Mouse (Mus musculus): ENCODE data around the gene Dnph1. TPM values are rescaled to one million over a fixed set of nuclear protein-coding genes. Genes with fewer than 3 reads are reported as not detected.
A peak's percentile ranks its signal among the peaks of the same experiment; 100 is the strongest.

Dnph1 gene
- polyA plus RNA-seq, 1 experiment, result 11.5 TPM

GRCm38 (mm10) chr17:46460673-46461072, 35.8 kb upstream of the Dnph1 start:
- 2% methylated on average over 32 of the region's 32 CpGs for WGBS
- Histone ChIP-seq H3K27ac (ENCODE audit: control insufficient read depth, insufficient read depth, low read depth, low read length, poor library complexity) (no peak overlapping the region), H3K4me3 (replicated peaks; ENCODE audit: control insufficient read depth, low read depth, low read length) (no peak overlapping the region), H3K4me1 (ENCODE audit: control insufficient read depth, insufficient read depth, low read length) (no peaks in the 10 kb centered on the region)
- TF ChIP-seq CTCF (IDR thresholded peaks at IDR 0.05; ENCODE audit: control insufficient read depth, insufficient read depth, low read length) (no peak), POLR2A (IDR thresholded peaks at IDR 0.05; ENCODE audit: borderline replicate concordance, control insufficient read depth, low read depth, low read length) (no peak)

GRCm38 (mm10) chr17:46461347-46461746, 35.2 kb upstream of the Dnph1 start:
- H3K4me1 ChIP-seq (ENCODE audit: control insufficient read depth, insufficient read depth, low read length), result no peaks in the 10 kb centered on the region
- WGBS, result 6% methylated on average over 8 of the region's 8 CpGs
- no peak overlapping the region for H3K4me3 ChIP-seq (replicated peaks; ENCODE audit: control insufficient read depth, low read depth, low read length)
- H3K27ac ChIP-seq (ENCODE audit: control insufficient read depth, insufficient read depth, low read depth, low read length, poor library complexity), result no peak overlapping the region
- TF ChIP-seq CTCF (IDR thresholded peaks at IDR 0.05; ENCODE audit: control insufficient read depth, insufficient read depth, low read length), result no peak
- TF ChIP-seq POLR2A (IDR thresholded peaks at IDR 0.05; ENCODE audit: borderline replicate concordance, control insufficient read depth, low read depth, low read length), result no peak

- 87% methylated on average over 5 of the region's 5 CpGs for WGBS
- H3K4me3 ChIP-seq (replicated peaks; ENCODE audit: control insufficient read depth, low read depth, low read length), result no peak overlapping the region
- TF ChIP-seq POLR2A (IDR thresholded peaks at IDR 0.05; ENCODE audit: borderline replicate concordance, control insufficient read depth, low read depth, low read length), result no peak
- TF ChIP-seq CTCF (IDR thresholded peaks at IDR 0.05; ENCODE audit: control insufficient read depth, insufficient read depth, low read length), result no peak
- H3K27ac ChIP-seq (ENCODE audit: control insufficient read depth, insufficient read depth, low read depth, low read length, poor library complexity), result no peak overlapping the region
- H3K4me1 ChIP-seq (ENCODE audit: control insufficient read depth, insufficient read depth, low read length), result no peaks in the 10 kb centered on the region
Measured at GRCm38 (mm10) chr17:46462226-46462625, 34.3 kb upstream of the Dnph1 start.

- no peak overlapping the region for H3K4me3 ChIP-seq (replicated peaks; ENCODE audit: control insufficient read depth, low read depth, low read length)
- no peaks in the 10 kb centered on the region for H3K4me1 ChIP-seq (ENCODE audit: control insufficient read depth, insufficient read depth, low read length)
- TF ChIP-seq CTCF (IDR thresholded peaks at IDR 0.05; ENCODE audit: control insufficient read depth, insufficient read depth, low read length) (no peak), POLR2A (IDR thresholded peaks at IDR 0.05; ENCODE audit: borderline replicate concordance, control insufficient read depth, low read depth, low read length) (no peak)
- H3K27ac ChIP-seq (ENCODE audit: control insufficient read depth, insufficient read depth, low read depth, low read length, poor library complexity), result no peak overlapping the region
- 79% methylated on average over 9 of the region's 9 CpGs for WGBS
Measured at GRCm38 (mm10) chr17:46467830-46468229, 28.7 kb upstream of the Dnph1 start.

GRCm38 (mm10) chr17:46476601-46477000, 19.9 kb upstream of the Dnph1 start:
- H3K4me3 ChIP-seq (replicated peaks; ENCODE audit: control insufficient read depth, low read depth, low read length), result no peak overlapping the region
- no peak overlapping the region for H3K27ac ChIP-seq (ENCODE audit: control insufficient read depth, insufficient read depth, low read depth, low read length, poor library complexity)
- no peak for TF ChIP-seq CTCF (IDR thresholded peaks at IDR 0.05; ENCODE audit: control insufficient read depth, insufficient read depth, low read length)
- no peak for TF ChIP-seq POLR2A (IDR thresholded peaks at IDR 0.05; ENCODE audit: borderline replicate concordance, control insufficient read depth, low read depth, low read length)
- 79% methylated on average over 8 of the region's 8 CpGs for WGBS
- no peaks in the 10 kb centered on the region for H3K4me1 ChIP-seq (ENCODE audit: control insufficient read depth, insufficient read depth, low read length)

GRCm38 (mm10) chr17:46477286-46477685, 19.2 kb upstream of the Dnph1 start:
- Histone ChIP-seq H3K27ac (ENCODE audit: control insufficient read depth, insufficient read depth, low read depth, low read length, poor library complexity) (no peak overlapping the region; the same call in 1 of the 2 replicates), H3K4me1 (ENCODE audit: control insufficient read depth, insufficient read depth, low read length) (no peaks in the 10 kb centered on the region), H3K4me3 (replicated peaks; ENCODE audit: control insufficient read depth, low read depth, low read length) (no peak overlapping the region)
- WGBS, result 91% methylated on average over 15 of the region's 15 CpGs
- no peak for TF ChIP-seq CTCF (IDR thresholded peaks at IDR 0.05; ENCODE audit: control insufficient read depth, insufficient read depth, low read length)
- no peak for TF ChIP-seq POLR2A (IDR thresholded peaks at IDR 0.05; ENCODE audit: borderline replicate concordance, control insufficient read depth, low read depth, low read length)

- 1% methylated on average over 16 of the region's 16 CpGs for WGBS
- TF ChIP-seq CTCF (IDR thresholded peaks at IDR 0.05; ENCODE audit: control insufficient read depth, insufficient read depth, low read length), result no peak
- no peak for TF ChIP-seq POLR2A (IDR thresholded peaks at IDR 0.05; ENCODE audit: borderline replicate concordance, control insufficient read depth, low read depth, low read length)
- Histone ChIP-seq H3K4me3 (replicated peaks; ENCODE audit: control insufficient read depth, low read depth, low read length) (no peak overlapping the region), H3K27ac (ENCODE audit: control insufficient read depth, insufficient read depth, low read depth, low read length, poor library complexity) (no peak overlapping the region), H3K4me1 (ENCODE audit: control insufficient read depth, insufficient read depth, low read length) (no peaks in the 10 kb centered on the region)
Measured at GRCm38 (mm10) chr17:46483561-46484001, 12.9 kb upstream of the Dnph1 start.

GRCm38 (mm10) chr17:46484021-46484431, 12.5 kb upstream of the Dnph1 start:
- Histone ChIP-seq H3K4me3 (replicated peaks; ENCODE audit: control insufficient read depth, low read depth, low read length) (no peak overlapping the region), H3K27ac (ENCODE audit: control insufficient read depth, insufficient read depth, low read depth, low read length, poor library complexity) (peak overlapping the region; percentile 15; the same call in 1 of the 2 replicates), H3K4me1 (ENCODE audit: control insufficient read depth, insufficient read depth, low read length) (no peaks in the 10 kb centered on the region)
- WGBS, result 0% methylated on average over 13 of the region's 13 CpGs
- no peak for TF ChIP-seq CTCF (IDR thresholded peaks at IDR 0.05; ENCODE audit: control insufficient read depth, insufficient read depth, low read length)
- TF ChIP-seq POLR2A (IDR thresholded peaks at IDR 0.05; ENCODE audit: borderline replicate concordance, control insufficient read depth, low read depth, low read length), result no peak

- no peak overlapping the region for H3K4me3 ChIP-seq (replicated peaks; ENCODE audit: control insufficient read depth, low read depth, low read length)
- WGBS, result 8% methylated on average over 6 of the region's 6 CpGs
- peak overlapping the region; percentile 15; the same call in 1 of the 2 replicates for H3K27ac ChIP-seq (ENCODE audit: control insufficient read depth, insufficient read depth, low read depth, low read length, poor library complexity)
- TF ChIP-seq POLR2A (IDR thresholded peaks at IDR 0.05; ENCODE audit: borderline replicate concordance, control insufficient read depth, low read depth, low read length), result no peak
- peak; percentile 16; the same call in 1 of the 2 replicates for TF ChIP-seq CTCF (IDR thresholded peaks at IDR 0.05; ENCODE audit: control insufficient read depth, insufficient read depth, low read length)
- no peaks in the 10 kb centered on the region for H3K4me1 ChIP-seq (ENCODE audit: control insufficient read depth, insufficient read depth, low read length)
Measured at GRCm38 (mm10) chr17:46484461-46484875, 12.0 kb upstream of the Dnph1 start.
